Mouse (Mus musculus) myocyte (in vitro differentiated cells): ENCODE measurements around the gene Acr.

ENCODE experiments used
- MAX ChIP-seq: IDR thresholded peaks from one replicate; pipeline ENCODE4 v1.6.1; 2011; ENCODE audit warnings: low read depth, mild to moderate bottlenecking, control low read depth
- MYOG ChIP-seq, 3 experiments: IDR thresholded peaks; one replicate each; pipeline ENCODE4 v1.6.1; 2011; ENCODE audit warnings: control low read depth in 2 of 3, low read depth in 2 of 3, mild to moderate bottlenecking in 2 of 3; ENCODE audit not compliant: insufficient read length in 2 of 3, control insufficient read depth in 1 of 3, insufficient read depth in 1 of 3
- POLR2A ChIP-seq: IDR thresholded peaks from one replicate; pipeline ENCODE4 v1.6.1; 2011; ENCODE audit warnings: low read depth, mild to moderate bottlenecking, control low read depth, moderate library complexity; ENCODE audit not compliant: insufficient read length
- POLR2AphosphoS2 ChIP-seq: IDR thresholded peaks from one replicate; pipeline ENCODE4 v1.6.1; 2011; ENCODE audit warnings: low read depth, control low read depth; ENCODE audit not compliant: insufficient read length
- SRF ChIP-seq: IDR thresholded peaks from one replicate; pipeline ENCODE4 v1.6.1; 2011; ENCODE audit warnings: low read depth; ENCODE audit not compliant: control insufficient read depth, insufficient read length
- TCF12 ChIP-seq: IDR thresholded peaks from one replicate; pipeline ENCODE4 v1.6.1; 2011; ENCODE audit warnings: mild to moderate bottlenecking, control low read depth; ENCODE audit not compliant: poor library complexity, insufficient read depth, severe bottlenecking
- USF1 ChIP-seq: IDR thresholded peaks from one replicate; pipeline ENCODE4 v1.6.1; 2011; ENCODE audit warnings: low read depth, mild to moderate bottlenecking, control low read depth, moderate library complexity

DNA sequence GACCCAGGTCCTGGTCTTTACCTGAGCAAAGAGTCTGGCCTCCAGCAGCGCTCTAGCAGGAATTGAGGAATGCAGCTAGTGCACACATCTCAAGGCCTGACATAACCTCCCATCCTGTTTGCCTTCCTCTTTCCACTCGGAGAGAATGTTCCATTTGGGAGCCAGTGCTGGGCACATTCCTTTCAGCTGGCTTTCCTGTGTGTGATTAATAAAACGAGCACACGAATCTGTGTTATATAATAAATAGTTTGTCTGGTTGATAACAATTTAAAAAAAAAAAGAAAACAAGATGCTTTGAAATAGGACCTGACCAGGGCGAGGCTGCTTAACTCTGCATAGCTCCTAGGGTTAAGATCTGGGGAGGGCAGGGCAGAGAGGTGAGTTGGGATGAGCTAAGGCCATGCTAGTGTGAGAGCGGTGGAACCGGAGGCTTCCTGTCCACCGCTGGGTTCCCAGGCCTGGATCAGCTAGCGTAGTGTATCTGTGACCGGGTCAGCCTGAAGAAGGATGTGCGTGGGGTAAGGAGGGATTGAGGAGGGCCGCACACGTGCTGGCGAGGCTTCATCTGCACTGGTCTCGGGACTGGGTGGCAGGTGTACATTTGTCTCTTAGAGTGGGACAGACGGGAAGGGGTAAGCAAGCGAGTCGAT, 39.8 kb upstream of the Acr start:
- TF ChIP-seq POLR2A (no peak), POLR2AphosphoS2 (no peak), SRF (no peak), MYOG (IDR thresholded peaks at IDR 0.05; ENCODE audit: control insufficient read depth in 1 of 3, insufficient read depth in 1 of 3, insufficient read length in 2 of 3, low read depth in 2 of 3) (no peak), USF1 (no peak), MAX (no peak), TCF12 (no peak)
